Mouse (Mus musculus): ENCODE results near the gene Plekhg5.

GRCm38 (mm10) chr4:152108673-152109072 lies 36.4 kb downstream of the Plekhg5 start:
- no peak for TF ChIP-seq MAX (IDR thresholded peaks at IDR 0.05; ENCODE audit: low read depth)
- no peak for TF ChIP-seq E2F4 (IDR thresholded peaks at IDR 0.05; ENCODE audit: insufficient read depth)
- TF ChIP-seq POLR2A (IDR thresholded peaks at IDR 0.05; ENCODE audit: insufficient read length, low read depth) = no peak
- no peak for TF ChIP-seq MYOD1 (IDR thresholded peaks at IDR 0.05; ENCODE audit: control insufficient read depth in 1 of 3, insufficient read length in 2 of 3, low read depth in 2 of 3)
